Mouse (Mus musculus): ENCODE measurements at regions not wholly inside any gene's neighbourhood (a gene's known extent, or its start where the extent isn't known, plus 50 kb on each side); places are given as distances from the start of the nearest gene placed in this dataset.
"Not testable (repeated sequence)": the region's sequence is repeated elsewhere in the genome, so short reads cannot be mapped to it uniquely, and the experiment has no call there.

DNA sequence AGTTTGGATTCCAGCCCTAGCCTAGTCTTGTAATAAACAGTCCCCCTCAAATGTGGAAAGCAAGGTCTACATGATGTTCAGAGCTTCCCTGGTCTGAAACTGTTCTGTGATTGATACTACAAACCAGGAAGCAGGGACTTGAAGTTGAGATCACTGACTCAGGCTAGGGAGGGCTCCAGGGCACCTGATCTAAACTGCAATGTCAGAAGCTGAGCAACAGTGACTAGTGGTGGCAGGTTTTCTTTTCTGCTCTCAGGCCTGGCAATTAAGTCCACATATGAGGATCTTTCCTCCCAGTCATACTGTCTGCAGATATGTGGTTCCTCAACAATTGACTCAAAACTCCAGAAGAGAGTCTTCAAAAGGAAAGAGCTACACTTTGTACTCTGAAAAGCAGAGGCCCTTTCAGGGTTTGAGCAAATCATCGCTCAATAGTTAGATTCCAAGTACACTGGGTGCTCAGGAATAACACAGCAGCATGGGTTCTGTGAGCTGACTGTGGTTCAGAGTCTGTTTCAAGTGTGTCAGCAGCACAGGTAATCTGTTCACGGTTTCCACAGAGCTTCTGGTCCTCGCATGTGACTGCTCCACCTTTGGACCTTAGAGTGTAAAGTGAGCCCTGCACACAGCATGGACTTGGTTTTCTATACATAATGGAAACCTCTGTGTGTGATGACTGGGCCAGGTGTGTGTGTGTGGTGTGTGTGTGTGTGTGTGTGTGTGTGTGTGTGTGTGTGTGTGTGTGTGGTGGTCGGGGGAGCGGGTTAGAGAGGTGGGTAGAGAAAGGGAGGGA is 165.2 kb downstream of the Tcp10c start:
- not testable (repeated sequence) for TF ChIP-seq CTCF (IDR thresholded peaks at IDR 0.05); POLR2A (IDR thresholded peaks at IDR 0.05; ENCODE audit: insufficient read depth, low read depth, low read length)

All from heart, adult 2 months (tissue).